Mouse (Mus musculus): Measurements from ENCODE around the gene Ahcyl2. TPM values are rescaled to one million over a fixed set of nuclear protein-coding genes. Genes with fewer than 3 reads are reported as not detected.

Ahcyl2 gene
- polyA plus RNA-seq (2015; fragmentation: Nextera tagmentation; extraction: Ambion mirVana): 7.9 and 8.7 TPM in 2 replicates

GRCm38 (mm10) chr6:29767813-29768660 is at the start of gene Ahcyl2:
Ahcyl2 (plus strand) TSS chr6:29768011.
- H3K9ac ChIP-seq (ENCODE audit: low read length): peak within 1 kb of the TSS; percentile 77
- ATAC-seq (ENCODE audit: low read depth): peak; percentile 99
- H3K4me1 ChIP-seq (replicated peaks; ENCODE audit: control insufficient read depth, insufficient read depth, low read length): peaks cover 5% of the 10 kb centered on the region; the same call in 1 of the 2 replicates
- no peaks in the 10 kb centered on the region for H3K36me3 ChIP-seq (ENCODE audit: control insufficient read depth, insufficient read depth, low read length)
- peak within 1 kb of the TSS; percentile 79 for H3K4me3 ChIP-seq (ENCODE audit: low read length)
- H3K27ac ChIP-seq (ENCODE audit: low read length): peak within 1 kb of the TSS; percentile 65
- H3K4me2 ChIP-seq (ENCODE audit: low read depth, low read length): peak within 1 kb of the TSS; percentile 82
- H3K9me3 ChIP-seq (ENCODE audit: control insufficient read depth, low read length): no peaks in the 10 kb centered on the region
- H3K27me3 ChIP-seq (ENCODE audit: control insufficient read depth, insufficient read depth, low read depth, low read length): no peaks in the 10 kb centered on the region
- under 1% methylated on average over 56 of the region's 61 CpGs for WGBS

DNA sequence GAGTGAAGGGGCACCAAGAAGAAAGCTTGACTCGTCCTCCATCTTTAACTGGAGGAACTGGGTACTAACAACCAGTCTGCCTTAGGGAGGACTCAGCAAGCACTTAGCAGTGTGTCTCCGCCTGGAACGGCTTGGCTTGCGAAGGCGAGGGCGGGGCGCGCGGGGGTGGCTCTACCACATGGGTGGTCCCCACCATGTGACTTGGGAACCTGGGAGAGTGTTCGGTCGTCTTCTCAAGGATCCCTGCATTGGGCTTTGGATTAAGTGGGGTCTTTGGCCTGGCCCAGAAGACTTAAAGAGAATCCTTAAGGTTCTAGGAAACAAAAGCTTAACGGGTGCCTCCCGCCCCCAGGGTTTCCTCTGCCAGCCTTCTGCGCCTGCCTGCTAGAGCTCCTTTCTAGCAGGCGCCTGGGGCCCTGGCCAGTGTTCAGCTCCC is 48.9 kb upstream of the Ahcyl2 start:
- peaks cover 15% of the 10 kb centered on the region for H3K4me1 ChIP-seq (replicated peaks; ENCODE audit: control insufficient read depth, insufficient read depth, low read length)
- H3K4me2 ChIP-seq (ENCODE audit: low read depth, low read length): peak overlapping the region; percentile 57
- H3K36me3 ChIP-seq (ENCODE audit: control insufficient read depth, insufficient read depth, low read length): no peaks in the 10 kb centered on the region
- no peaks in the 10 kb centered on the region for H3K27me3 ChIP-seq (ENCODE audit: control insufficient read depth, insufficient read depth, low read depth, low read length)
- ATAC-seq (ENCODE audit: low read depth): peak; percentile 86
- WGBS: under 1% methylated on average over 15 of the region's 15 CpGs
- H3K9ac ChIP-seq (ENCODE audit: low read length): peak overlapping the region; percentile 63
- no peaks in the 10 kb centered on the region for H3K9me3 ChIP-seq (ENCODE audit: control insufficient read depth, low read length)
- H3K4me3 ChIP-seq (ENCODE audit: low read length): peak overlapping the region; percentile 47
- peak overlapping the region; percentile 45; the same call in 1 of the 2 replicates for H3K27ac ChIP-seq (ENCODE audit: low read length)

- no peaks in the 10 kb centered on the region for H3K36me3 ChIP-seq (ENCODE audit: control insufficient read depth, insufficient read depth, low read length)
- no peaks in the 10 kb centered on the region for H3K27me3 ChIP-seq (ENCODE audit: control insufficient read depth, insufficient read depth, low read depth, low read length)
- H3K9ac ChIP-seq (ENCODE audit: low read length): no peak overlapping the region
- H3K9me3 ChIP-seq (ENCODE audit: control insufficient read depth, low read length): no peaks in the 10 kb centered on the region
- H3K4me2 ChIP-seq (ENCODE audit: low read depth, low read length): no peak overlapping the region
- no peak overlapping the region for H3K4me3 ChIP-seq (ENCODE audit: low read length)
- 72% methylated on average over 2 of the region's 2 CpGs for WGBS
- ATAC-seq (ENCODE audit: low read depth): no peak
- peaks cover 15% of the 10 kb centered on the region for H3K4me1 ChIP-seq (replicated peaks; ENCODE audit: control insufficient read depth, insufficient read depth, low read length)
- no peak overlapping the region for H3K27ac ChIP-seq (ENCODE audit: low read length)
Observed at GRCm38 (mm10) chr6:29721890-29722289, 45.9 kb upstream of the Ahcyl2 start.

GRCm38 (mm10) chr6:29726576-29727200 is 41.1 kb upstream of the Ahcyl2 start:
- Histone ChIP-seq H3K36me3 (ENCODE audit: control insufficient read depth, insufficient read depth, low read length) (no peaks in the 10 kb centered on the region), H3K9me3 (ENCODE audit: control insufficient read depth, low read length) (no peaks in the 10 kb centered on the region), H3K4me1 (replicated peaks; ENCODE audit: control insufficient read depth, insufficient read depth, low read length) (peaks cover 3% of the 10 kb centered on the region), H3K4me3 (ENCODE audit: low read length) (no peak overlapping the region), H3K27me3 (ENCODE audit: control insufficient read depth, insufficient read depth, low read depth, low read length) (no peaks in the 10 kb centered on the region), H3K4me2 (ENCODE audit: low read depth, low read length) (no peak overlapping the region), H3K9ac (ENCODE audit: low read length) (no peak overlapping the region), H3K27ac (ENCODE audit: low read length) (no peak overlapping the region; the same call in 1 of the 2 replicates)
- WGBS: 19% methylated on average over 1 of the region's 1 CpGs
- ATAC-seq (ENCODE audit: low read depth): peak; percentile 77

GRCm38 (mm10) chr6:29728035-29728434 is 39.8 kb upstream of the Ahcyl2 start:
- 77% methylated on average over 3 of the region's 3 CpGs for WGBS
- Histone ChIP-seq H3K4me2 (ENCODE audit: low read depth, low read length) (no peak overlapping the region), H3K27ac (ENCODE audit: low read length) (no peak overlapping the region), H3K36me3 (ENCODE audit: control insufficient read depth, insufficient read depth, low read length) (no peaks in the 10 kb centered on the region), H3K4me1 (replicated peaks; ENCODE audit: control insufficient read depth, insufficient read depth, low read length) (peaks cover 3% of the 10 kb centered on the region), H3K9ac (ENCODE audit: low read length) (no peak overlapping the region), H3K4me3 (ENCODE audit: low read length) (no peak overlapping the region), H3K27me3 (ENCODE audit: control insufficient read depth, insufficient read depth, low read depth, low read length) (no peaks in the 10 kb centered on the region), H3K9me3 (ENCODE audit: control insufficient read depth, low read length) (no peaks in the 10 kb centered on the region)
- no peak for ATAC-seq (ENCODE audit: low read depth)

DNA sequence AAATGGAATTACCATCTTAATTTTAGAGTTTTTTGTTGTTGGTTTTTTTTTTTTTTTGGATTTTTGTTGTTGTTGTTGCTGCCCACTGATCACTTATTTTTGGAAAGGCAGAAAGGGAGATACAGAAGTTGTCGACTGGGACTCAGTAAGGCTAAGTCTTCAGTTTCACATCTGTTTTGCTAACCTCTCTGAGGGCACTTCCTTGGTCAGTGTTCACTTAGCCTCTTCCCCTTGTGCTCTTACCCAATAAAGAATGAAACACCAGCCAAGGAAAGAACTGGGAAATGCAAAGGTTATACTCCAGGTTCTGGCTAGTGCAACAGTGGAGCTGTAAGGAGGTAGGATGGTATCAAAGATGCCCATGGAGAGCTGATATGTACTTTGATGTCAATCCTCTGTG is 38.3 kb upstream of the Ahcyl2 start:
- H3K4me3 ChIP-seq (ENCODE audit: low read length): no peak overlapping the region
- no peak overlapping the region for H3K9ac ChIP-seq (ENCODE audit: low read length)
- no peaks in the 10 kb centered on the region for H3K27me3 ChIP-seq (ENCODE audit: control insufficient read depth, insufficient read depth, low read depth, low read length)
- H3K4me1 ChIP-seq (replicated peaks; ENCODE audit: control insufficient read depth, insufficient read depth, low read length): peaks cover 3% of the 10 kb centered on the region
- H3K36me3 ChIP-seq (ENCODE audit: control insufficient read depth, insufficient read depth, low read length): no peaks in the 10 kb centered on the region
- WGBS: 85% methylated on average over 1 of the region's 1 CpGs
- H3K4me2 ChIP-seq (ENCODE audit: low read depth, low read length): no peak overlapping the region
- H3K9me3 ChIP-seq (ENCODE audit: control insufficient read depth, low read length): no peaks in the 10 kb centered on the region
- no peak overlapping the region for H3K27ac ChIP-seq (ENCODE audit: low read length)
- ATAC-seq (ENCODE audit: low read depth): no peak

GRCm38 (mm10) chr6:29735336-29735688 is 32.5 kb upstream of the Ahcyl2 start, which contains the start of gene Smo:
Smo (plus strand) TSS chr6:29735503.
- 1% methylated on average over 10 of the region's 30 CpGs for WGBS
- Histone ChIP-seq H3K4me1 (replicated peaks; ENCODE audit: control insufficient read depth, insufficient read depth, low read length) (peaks cover 15% of the 10 kb centered on the region), H3K27me3 (ENCODE audit: control insufficient read depth, insufficient read depth, low read depth, low read length) (no peaks in the 10 kb centered on the region), H3K4me2 (ENCODE audit: low read depth, low read length) (peak within 1 kb of the TSS; percentile 80), H3K4me3 (ENCODE audit: low read length) (peak within 1 kb of the TSS; percentile 91), H3K9ac (ENCODE audit: low read length) (peak within 1 kb of the TSS; percentile 100), H3K9me3 (ENCODE audit: control insufficient read depth, low read length) (no peaks in the 10 kb centered on the region), H3K36me3 (ENCODE audit: control insufficient read depth, insufficient read depth, low read length) (peaks cover 7% of the 10 kb centered on the region; the same call in 1 of the 2 replicates), H3K27ac (ENCODE audit: low read length) (peak within 1 kb of the TSS; percentile 97)
- ATAC-seq (ENCODE audit: low read depth): peak; percentile 98

DNA sequence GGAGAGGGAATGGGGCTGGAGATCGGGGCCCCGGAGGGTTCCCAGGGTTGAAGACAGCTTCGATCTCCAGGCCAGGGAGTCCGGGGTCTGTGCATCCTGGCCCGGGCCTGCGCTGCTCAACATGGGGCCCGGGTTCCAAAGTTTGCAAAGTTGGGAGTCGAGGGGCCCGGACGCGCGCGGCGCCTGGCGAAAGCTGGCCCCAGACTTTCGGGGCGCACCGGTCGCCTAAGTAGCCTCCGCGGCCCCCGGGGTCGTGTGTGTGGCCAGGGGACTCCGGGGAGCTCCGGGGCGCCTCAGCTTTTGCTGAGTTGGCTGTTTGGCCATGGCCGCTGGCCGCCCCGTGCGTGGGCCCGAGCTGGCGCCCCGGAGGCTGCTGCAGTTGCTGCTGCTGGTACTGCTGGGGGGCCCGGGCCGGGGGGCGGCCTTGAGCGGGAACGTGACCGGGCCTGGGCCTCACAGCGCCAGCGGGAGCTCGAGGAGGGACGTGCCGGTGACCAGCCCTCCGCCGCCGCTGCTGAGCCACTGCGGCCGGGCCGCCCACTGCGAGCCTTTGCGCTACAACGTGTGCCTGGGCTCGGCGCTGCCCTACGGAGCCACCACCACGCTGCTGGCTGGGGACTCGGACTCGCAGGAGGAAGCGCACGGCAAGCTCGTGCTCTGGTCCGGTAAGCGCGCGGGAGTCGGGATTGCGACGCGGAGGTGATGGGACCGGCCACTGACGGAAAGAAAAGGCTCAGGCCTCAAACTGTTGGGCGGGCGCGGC is 31.9 kb upstream of the Ahcyl2 start:
- Histone ChIP-seq H3K36me3 (ENCODE audit: control insufficient read depth, insufficient read depth, low read length) (peaks cover 7% of the 10 kb centered on the region; the same call in 1 of the 2 replicates), H3K27ac (ENCODE audit: low read length) (peak overlapping the region; percentile 97), H3K27me3 (ENCODE audit: control insufficient read depth, insufficient read depth, low read depth, low read length) (no peaks in the 10 kb centered on the region), H3K4me3 (ENCODE audit: low read length) (peak overlapping the region; percentile 91), H3K9ac (ENCODE audit: low read length) (peak overlapping the region; percentile 100), H3K9me3 (ENCODE audit: control insufficient read depth, low read length) (no peaks in the 10 kb centered on the region), H3K4me1 (replicated peaks; ENCODE audit: control insufficient read depth, insufficient read depth, low read length) (peaks cover 15% of the 10 kb centered on the region), H3K4me2 (ENCODE audit: low read depth, low read length) (peak overlapping the region; percentile 80)
- ATAC-seq (ENCODE audit: low read depth): peak; percentile 81
- under 1% methylated on average over 70 of the region's 75 CpGs for WGBS
